Mouse (Mus musculus) mesoderm, embryonic 11.5 days (tissue): Measurements from ENCODE around the gene Brd4.
"Not testable (repeated sequence)": the region's sequence is repeated elsewhere in the genome, so short reads cannot be mapped to it uniquely, and the experiment has no call there.

Source experiments
- DNase-seq: peaks from one replicate; pipeline ENCODE4 v3.0.0-alpha.2; 2012; ENCODE audit warnings: low read depth, low spot score

Brd4 gene

DNA sequence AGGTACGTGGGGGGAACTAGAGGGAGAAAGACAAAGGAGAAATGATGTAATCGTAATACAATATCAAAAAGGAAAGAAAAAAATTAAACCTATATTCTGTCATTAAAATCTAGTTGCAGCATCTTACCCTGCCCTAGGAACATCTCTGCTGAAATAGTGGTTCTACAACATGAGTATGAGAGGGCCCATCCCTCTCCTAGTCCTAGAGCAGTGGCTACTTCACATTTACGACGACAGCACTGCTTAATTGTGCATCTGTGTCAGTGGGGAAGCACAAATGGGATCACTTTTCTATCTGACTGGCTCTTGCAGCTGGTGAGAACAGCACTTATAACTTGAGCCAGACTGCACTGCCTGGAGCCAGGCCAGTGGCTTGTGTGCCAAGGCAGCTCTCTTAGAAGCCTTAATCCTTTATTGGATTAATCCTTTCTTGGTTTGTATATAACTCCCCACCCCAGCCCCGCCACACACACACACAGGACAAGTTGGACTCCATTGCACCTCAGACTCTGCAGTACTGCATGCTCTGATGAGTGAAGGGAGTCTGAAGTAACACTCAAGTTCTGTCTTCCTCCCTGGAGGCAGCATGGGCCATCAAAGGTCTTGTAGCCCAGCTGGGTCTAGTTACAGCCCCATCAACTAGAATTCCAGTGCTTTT is 48.9 kb downstream of the Brd4 start:
- peak; percentile 18 for DNase-seq

DNA sequence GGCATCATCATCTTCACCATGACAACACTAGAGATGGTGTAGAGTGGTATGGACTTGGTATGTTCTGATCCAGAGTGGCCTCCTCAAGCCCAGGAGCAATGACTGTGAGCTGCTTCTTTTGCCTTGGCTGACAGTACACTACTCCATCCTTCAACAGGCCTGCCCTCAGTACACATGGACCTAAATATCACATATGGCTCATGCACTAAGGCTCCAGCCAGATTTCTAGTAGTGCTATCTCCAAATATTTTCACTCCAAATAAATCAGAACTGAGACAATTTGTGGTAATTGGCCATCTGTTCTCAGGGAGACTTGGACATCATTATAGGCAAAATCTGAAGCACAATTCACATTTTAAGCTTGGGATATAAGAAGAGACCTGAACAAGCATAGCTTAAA is 51.3 kb downstream of the Brd4 start:
- DNase-seq = no peak

DNA sequence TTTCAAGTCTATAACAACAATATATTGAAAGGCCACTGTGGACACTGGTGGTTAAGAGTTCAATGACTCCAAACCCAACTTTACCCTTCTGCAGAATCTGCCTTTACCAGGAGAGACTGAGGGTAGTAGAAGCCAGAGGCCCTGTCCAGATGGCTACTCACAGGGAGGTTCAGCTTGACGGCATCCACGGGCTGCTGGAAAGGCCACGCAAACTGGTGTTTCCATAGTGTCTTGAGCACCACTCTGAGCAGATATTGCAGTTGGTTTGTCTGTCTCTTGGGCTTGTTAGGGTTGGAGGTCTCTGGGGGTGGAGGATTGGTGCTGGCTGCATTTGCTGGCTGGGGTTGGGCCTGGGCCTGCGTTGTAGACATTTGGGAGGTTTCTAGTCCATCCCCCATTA is 55.3 kb downstream of the Brd4 start:
- no peak for DNase-seq

DNA sequence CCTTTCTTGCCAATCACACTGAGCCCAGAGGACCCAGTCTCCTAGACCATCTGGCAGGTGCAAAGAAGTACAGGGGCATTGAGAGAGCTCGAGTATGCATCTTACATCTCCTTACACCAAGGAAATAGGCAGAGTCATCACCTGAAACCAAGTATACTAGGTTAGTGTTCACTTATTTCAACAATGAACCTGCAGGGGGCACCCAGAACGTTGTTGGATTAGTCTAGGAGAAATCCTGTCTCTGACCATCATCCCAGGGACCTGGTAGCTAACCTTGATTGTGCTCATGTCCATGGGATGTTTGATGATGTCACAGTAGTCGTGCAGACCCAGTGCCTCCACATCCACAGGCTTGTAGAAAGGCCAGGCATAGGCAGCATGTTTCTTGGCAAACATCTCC is 63.6 kb downstream of the Brd4 start:
- DNase-seq = no peak

DNA sequence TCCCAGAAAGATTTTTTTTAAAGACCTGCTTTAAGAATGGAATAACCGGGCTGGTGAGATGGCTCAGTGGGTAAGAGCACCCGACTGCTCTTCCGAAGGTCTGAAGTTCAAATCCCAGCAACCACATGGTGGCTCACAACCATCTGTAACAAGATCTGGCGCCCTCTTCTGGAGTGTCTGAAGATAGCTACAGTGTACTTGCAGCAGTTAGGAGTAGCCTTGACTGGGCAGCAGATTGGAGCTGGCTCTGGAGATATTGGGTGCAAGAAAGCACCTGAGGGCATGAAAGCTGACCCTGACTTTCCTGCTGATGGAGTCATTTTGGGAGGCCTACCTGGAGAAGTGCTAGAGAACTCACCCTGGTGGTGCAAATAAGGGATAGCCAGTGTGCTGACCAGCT is 68.9 kb downstream of the Brd4 start:
- not testable (repeated sequence) for DNase-seq

DNA sequence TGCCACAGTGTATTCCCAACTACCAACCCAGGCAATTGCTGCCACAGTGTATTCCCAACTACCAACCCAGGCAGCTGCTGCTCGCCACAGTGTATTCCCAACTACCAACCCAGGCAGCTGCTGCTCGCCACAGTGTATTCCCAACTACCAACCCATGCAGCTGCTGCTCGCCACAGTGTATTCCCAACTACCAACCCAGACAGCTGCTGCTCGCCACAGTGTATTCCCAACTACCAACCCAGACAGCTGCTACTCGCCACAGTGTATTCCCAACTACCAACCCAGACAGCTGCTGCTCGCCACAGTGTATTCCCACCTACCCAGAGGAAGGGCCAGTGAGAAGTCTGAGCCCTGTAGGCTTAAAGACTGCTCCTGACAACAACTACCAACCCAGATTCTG is 73.0 kb downstream of the Brd4 start:
- not testable (repeated sequence) for DNase-seq

DNA sequence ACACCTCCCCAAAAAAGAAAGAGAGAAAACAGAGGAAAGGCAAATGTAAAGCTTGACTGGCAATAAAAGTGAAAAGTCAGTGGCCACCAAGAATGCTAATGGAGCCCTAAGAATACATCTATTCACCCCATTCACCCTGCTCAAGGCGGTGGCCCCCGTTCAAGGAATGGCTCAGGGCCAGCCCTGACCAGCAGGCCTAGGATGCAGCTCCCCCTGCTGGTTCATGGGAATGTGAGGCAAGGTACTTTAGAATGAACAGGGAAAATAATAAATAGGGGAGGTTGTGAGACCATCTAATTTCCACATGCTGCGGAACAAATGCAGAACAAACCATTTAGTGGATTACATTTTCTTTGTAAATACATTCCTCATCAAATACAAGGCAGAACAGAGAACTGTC is 74.8 kb downstream of the Brd4 start:
- DNase-seq = peak; percentile 59

DNA sequence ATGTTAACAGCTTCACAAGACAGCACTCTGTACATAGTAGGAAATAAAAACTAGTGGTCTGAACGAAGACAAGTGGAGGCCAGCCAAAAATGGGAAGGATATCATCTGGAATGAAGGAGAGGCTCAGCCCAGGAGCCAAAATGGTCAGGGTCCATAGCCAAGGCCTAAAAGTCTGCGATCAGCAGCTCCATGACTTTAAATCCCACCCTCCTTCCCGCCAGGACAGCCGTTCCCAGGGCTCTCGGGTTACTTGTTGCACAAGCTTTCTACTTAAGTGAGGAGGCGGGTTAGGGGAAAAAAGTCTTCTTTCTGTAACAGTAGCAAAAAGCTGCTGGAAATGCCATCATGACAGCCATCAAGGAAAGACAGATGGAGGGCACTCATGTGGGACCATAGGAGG is 75.4 kb downstream of the Brd4 start:
- DNase-seq = no peak

DNA sequence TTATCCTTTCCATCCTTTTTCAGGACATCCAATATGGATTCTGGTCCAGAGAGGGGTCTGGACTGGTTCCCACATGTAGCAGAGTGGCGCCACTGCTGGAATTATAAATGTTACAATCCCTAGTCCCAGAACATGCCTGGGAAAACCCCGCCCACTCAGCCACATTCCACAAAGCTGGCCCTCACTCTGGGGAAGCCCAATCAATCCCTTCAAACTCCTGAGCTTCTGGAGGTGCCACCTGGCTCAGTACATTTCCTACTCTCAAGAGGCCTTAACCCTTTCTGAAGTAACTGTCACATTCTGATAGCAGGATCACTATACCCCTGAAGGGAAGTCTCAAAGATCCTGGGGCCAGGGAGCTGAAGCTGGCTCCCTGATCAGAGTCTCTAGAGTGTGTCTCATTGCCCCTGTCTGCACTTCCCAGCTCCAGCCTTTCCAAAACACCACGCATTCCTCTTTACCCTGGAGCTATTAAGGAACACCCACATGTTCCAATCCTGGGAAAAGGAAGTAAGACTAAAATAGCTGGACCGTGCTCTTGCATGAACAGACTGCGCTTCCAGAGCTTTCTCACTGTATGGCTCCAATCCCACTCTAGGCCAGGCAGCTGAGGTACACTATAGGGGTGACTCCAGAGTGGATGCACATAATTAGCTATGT is 76.8 kb downstream of the Brd4 start:
- no peak for DNase-seq

DNA sequence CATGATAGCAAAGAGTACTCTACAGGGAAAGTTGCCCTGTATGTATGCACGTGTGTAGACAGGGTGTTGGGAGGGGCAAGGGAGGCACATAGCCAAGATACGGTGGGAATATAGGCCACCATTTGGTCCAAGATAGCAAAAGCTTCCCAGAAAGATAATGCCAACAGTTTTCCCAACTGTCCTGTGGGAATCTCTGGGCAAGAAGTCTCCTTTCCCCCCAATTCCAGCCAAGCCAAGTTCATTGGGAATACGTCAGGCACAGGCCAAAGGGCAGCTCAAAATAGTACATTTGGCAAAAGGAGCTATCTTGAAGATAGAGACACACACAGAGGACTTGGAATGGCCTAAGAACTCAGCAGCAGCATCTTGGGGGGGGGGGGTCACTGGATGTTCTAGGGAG is 79.2 kb downstream of the Brd4 start:
- no peak for DNase-seq

DNA sequence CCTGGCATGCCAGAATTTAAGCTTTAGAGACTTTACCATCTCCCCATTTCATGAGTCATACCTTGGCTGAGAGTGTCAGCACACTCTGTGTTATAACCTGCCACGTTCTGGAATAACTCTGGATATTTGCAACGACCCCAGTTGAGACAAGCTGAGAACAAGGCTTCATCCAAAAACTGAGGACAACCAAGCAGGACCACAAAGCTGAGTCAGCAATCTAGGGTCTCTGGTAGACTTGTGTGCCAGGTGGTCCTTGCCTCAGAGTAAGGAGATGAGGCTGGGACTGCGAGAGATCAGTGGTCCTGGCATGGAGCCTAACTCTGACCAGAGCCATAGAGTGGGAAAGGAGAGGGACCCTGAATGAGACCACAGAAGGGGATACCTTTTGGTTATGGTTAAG is 81.5 kb downstream of the Brd4 start:
- DNase-seq = no peak

DNA sequence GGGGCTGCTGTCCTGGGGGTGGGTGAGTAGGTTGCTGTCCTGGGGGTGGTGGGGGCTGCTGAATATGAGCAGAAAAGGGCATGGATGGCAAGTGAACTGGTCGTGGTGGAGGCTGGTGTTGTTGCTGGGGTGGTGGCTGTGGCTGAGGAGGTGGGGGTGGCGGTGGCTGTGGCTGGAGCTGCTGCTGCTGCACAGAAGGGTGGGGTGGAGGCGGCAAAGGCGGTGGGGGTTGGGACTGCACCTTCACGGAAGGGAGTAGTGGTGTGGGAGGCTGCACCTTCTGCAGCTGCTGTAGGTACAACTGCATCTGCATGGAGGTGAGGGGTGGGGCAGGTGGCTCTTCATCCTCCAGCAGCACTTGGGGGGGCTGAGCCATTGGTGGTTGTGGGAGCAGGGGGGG is 83.4 kb downstream of the Brd4 start:
- no peak for DNase-seq

DNA sequence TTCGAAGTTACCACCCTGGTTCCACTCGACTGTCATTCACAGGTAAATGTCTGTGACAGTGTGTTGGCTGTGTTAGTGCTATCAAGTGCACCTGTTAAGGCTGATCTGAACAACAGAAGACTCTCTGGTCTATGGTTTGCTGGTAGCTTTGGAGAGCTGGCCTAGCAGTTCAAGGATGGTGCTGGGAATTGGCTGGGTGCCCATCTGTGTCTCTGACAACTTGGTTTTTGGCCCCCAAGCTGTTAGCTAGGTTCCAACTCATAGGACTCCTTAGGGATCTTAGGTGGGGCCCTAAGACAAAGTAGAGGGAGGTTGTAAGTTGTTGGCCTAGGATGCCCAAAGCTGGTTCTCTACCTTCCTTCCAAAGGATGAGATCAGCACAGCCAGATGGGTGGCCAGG is 84.7 kb downstream of the Brd4 start:
- no peak for DNase-seq

DNA sequence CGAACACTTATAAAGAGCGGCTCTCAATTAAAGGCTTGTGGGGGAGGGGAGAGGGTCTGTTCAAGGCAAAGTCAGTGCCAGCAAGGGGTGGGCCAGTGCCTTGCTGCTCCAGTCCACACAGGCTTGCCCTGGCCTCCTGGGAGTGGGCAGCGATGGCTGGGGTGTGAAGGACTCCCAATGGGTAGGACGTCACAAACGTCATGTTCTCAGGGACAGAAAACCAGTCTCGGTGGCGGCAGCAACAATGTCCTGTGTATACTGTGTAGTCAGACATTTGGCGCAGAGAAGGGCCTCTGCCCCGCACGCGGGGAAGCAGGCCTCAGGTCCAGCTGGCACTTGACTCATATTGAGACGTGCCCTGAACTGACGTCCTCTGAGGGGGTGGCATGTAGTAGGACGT is 87.4 kb downstream of the Brd4 start:
- no peak for DNase-seq

DNA sequence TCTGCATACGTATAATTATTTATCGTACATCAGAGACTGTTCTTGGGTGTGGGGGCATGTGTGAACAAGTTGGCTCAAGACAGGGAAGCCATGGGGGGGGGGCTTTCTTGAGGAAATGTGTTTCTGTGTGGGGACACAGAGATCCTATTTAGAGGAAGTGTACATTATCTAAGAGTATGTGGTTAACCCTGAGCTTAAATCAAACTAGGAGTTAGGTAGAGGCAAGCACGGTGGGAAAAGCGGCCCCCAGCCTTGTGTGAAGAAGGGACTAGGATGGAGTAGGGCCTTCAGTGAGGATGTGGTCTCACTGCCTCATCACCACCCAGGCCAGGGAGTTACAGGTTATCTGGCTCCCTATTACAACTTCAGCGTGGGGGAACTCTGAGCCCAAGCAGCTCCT is 88.8 kb downstream of the Brd4 start:
- DNase-seq = no peak

DNA sequence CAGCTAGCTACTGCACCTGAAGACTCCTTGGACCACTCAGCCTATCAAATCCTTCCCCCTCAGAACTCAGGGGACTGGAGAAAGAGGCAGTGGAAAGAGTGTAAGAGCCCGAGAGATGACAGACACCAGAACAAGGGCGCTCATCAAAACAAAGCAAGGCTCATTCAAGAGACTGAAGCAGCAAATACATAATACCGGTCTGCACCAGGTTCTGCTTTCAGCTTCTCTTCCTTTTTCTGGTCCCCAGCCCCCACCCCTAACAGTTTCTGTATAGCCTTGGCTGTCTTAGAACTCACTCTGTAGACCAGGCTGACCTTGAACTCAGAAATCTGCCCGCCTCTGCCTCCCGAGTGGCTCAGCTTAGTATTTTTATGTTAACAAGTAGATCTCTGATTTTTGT is 91.5 kb downstream of the Brd4 start:
- DNase-seq = no peak

DNA sequence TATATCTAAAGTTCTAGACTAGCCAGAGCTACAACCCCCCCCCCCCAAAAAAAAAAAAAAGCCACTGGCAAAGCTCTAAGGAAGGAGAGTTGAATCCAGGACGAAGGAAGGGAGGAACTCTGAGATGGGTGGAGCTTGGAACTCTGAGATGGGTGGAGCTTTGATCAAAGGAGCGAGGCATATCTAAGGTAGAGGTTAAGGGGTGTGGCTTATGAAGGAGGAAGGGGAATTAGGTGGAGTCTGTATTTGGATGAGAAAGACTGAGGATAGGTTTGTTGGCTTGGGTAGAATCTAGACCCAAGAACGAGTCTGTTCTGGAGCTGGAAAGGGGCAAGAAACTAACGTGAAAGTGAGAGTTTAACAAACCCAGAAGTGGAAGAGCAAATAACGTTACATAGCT is 94.7 kb downstream of the Brd4 start:
- DNase-seq = no peak

DNA sequence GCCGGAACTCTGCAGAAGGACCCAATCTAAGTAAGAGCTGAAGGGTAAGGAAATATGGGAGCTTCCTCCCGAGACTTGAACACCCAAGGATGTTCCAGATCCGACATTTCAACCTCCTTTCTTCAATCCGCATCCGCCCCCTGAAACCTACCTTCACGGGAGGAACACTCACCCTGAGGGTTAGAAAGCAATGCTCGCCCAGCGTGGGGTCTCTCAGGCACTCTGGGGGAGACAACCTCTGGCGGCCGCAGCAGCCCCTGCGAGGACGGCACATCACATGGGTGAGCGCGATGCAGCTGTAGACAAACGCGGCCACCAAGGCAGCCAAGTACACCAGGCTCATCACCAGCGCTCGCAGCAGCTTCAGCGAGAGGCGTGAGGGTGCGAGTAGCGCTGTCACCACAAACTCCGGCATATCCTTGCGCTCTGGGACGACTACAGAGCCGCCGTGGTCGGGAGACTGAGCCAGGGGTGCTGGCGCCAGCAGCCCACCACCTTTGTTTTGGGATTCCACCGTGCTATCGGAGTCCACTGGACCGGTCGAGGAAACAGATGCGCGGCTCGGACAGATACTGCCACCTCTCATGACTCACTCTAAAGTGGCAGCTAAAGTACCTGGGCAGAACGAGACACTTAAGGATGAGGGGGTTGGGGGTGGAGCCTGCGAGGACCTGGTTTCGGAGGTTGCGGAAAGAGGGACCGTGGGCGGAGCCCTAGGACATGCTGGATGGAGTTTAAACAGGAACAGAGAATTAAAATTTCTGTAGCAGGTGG is 95.5 kb downstream of the Brd4 start, which contains the start of gene Ephx3:
Gene Ephx3, minus strand, starts transcription at position 687 of the 774 bp plus-strand sequence.
- DNase-seq = peak; percentile 30

DNA sequence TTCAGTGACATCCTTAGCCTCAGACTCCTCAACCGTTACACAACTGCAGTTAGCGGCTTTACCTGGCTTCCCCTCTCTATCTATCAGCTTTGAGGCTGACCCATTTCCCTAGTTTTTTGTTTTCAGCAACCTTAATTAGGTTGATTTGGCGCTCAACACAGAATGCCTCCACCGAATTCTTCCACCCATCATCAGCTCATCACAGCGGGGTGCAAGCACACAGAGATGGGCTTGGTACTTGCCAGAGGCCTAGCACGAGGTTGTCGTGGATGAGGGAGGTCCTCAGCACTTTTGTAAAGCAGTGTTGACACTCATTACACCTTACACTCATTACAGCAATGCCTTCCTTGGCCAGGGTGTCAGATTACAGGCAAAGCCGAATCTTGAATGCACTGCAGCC is 101.5 kb downstream of the Brd4 start:
- DNase-seq = no peak

DNA sequence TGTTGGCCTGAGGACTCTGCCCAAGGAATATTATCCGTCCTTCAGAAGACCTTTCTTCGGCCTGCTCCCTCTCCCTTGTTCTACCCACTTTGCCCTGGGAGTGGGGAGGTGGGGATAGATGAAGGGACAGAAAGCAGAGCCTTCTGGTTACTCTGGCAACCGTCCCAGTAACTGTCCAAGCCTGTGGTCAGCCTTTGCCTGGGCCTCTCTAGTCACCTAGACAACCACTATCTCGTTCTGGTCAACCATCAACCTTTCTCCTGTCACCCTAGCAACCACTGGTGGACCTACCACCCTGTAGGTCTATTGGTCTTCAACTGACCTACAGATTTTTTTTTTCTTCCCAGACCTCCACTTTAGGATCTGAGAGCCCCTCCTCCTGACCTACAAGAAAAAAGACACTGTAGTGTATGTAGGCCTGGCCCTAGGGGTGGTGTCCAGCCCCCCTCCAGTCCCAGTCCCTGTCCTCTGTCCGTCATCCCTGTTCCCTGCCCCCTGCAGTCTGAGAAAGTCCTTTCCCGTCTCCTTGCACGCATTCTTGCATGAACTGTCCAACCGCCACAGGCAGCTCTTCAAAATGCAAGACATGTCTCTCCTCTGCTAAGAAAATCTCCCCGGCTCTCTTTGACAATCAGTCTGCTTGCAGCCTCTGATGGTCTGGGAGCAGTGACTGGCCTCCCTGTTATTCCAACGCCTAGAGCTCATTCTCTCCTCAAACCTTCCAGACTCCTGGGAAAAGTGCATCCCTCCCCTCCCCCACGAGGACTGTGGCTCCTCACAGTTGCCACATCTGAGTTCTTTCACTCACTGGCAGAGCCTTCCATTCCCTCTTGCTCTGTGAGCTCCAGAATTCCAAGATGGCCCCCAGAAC is 104.7 kb downstream of the Brd4 start:
- peak; percentile 21 for DNase-seq

DNA sequence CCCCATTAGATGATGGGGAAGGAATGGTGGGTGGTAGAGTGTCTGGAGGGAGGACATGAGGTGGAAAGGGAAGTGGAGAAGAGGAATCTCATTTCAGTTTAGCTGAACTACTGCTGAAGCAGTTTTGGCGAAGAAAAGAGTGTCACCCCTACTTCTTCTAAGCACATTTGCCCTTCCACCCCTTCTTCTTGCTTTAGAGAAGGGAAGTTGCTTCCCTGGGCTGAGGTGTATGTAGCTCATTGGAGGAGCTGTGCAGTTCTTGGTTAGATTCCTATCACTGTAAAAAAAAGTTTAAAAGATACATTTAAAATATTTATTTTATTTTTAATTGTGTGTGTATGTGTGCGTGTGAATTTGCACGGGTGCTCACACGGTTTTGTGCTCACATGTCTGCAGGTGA is 107.6 kb downstream of the Brd4 start:
- no peak for DNase-seq

DNA sequence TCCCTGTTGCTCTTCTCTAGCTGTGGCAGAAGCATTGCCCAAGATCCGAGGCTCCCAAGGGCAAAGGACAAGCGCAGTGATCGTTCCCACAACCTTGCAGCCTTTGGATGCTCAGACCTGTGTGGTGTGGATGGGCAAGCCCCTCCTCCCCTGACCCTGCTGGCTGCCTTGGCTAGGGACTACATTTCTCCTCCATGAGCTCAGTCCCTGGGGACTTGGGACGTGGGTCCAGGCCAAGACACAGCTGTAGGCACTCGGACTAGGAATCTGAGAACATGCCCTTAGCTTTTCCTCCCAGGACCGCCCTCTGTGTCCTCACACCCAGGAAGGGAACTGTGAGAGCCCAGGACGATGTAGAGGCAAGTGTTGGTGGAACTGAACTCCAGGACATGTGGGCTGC is 111.4 kb downstream of the Brd4 start:
- no peak for DNase-seq
